Mouse (Mus musculus) limb, embryonic 14.5 days (tissue): ENCODE results near the gene 1600014C23Rik. TPM values are rescaled to one million over a fixed set of nuclear protein-coding genes. Genes with fewer than 3 reads are reported as not detected.

Experiments
- ATAC-seq: fragments of 200-750 bp; cut with Nextera tagmentation; 2 replicates; pipeline ENCODE4 v1.8.0; 2017; ENCODE audit warnings: low read depth, moderate number of reproducible peaks, moderate TSS enrichment; ENCODE audit not compliant: low FRiP score
- DNase-seq: peaks from one replicate; pipeline ENCODE4 v3.0.0-alpha.2; 2015; ENCODE audit warnings: low spot score
- H3K27ac ChIP-seq: fragments of 300-500 bp; sonication (generic); replicated peaks from 2 replicates; pipeline ENCODE4 v1.5.1; 2014; ENCODE audit warnings: low read depth, mild to moderate bottlenecking, low read length, moderate library complexity, mixed read lengths
- H3K27me3 ChIP-seq: fragments of 300-500 bp; sonication (generic); 2 replicates; pipeline ENCODE4 v1.6.1; 2014; ENCODE audit warnings: low read length, mixed read lengths; ENCODE audit not compliant: control insufficient read depth, insufficient read depth
- H3K36me3 ChIP-seq: fragments of 300-500 bp; sonication (generic); 2 replicates; pipeline ENCODE4 v1.6.1; 2014; ENCODE audit warnings: mild to moderate bottlenecking, low read length, moderate library complexity, mixed read lengths; ENCODE audit not compliant: control insufficient read depth, insufficient read depth
- H3K4me1 ChIP-seq: fragments of 300-500 bp; sonication (generic); 2 replicates; pipeline ENCODE4 v1.6.1; 2014; ENCODE audit warnings: antibody characterized with exemption, low read length, mixed read lengths; ENCODE audit not compliant: control insufficient read depth, insufficient read depth
- H3K4me2 ChIP-seq: fragments of 300-500 bp; sonication (generic); replicated peaks from 2 replicates; pipeline ENCODE4 v1.6.1; 2014; ENCODE audit warnings: low read depth, mild to moderate bottlenecking, low read length, moderate library complexity; ENCODE audit not compliant: severe bottlenecking
- H3K4me3 ChIP-seq: fragments of 300-500 bp; sonication (generic); replicated peaks from 2 replicates; pipeline ENCODE4 v1.5.1; 2014; ENCODE audit warnings: low read length
- H3K9ac ChIP-seq: fragments of 300-500 bp; sonication (generic); 2 replicates; pipeline ENCODE4 v1.6.1; 2014; ENCODE audit warnings: mild to moderate bottlenecking, low read depth, low read length, moderate library complexity; ENCODE audit not compliant: severe bottlenecking
- H3K9me3 ChIP-seq: fragments of 300-500 bp; sonication (generic); 2 replicates; pipeline ENCODE4 v1.6.1; 2016; ENCODE audit warnings: low read length; ENCODE audit not compliant: control insufficient read depth
- POLR2A ChIP-seq: fragments of 200-500 bp; IDR thresholded peaks from 2 replicates; pipeline ENCODE4 v1.8.0; 2012; ENCODE audit warnings: inconsistent platforms, mild to moderate bottlenecking, moderate library complexity, borderline replicate concordance; ENCODE audit not compliant: insufficient read depth, insufficient read length; ENCODE audit errors: extremely low read depth
- WGBS: fragments of 180-500 bp; shearing (Covaris S2); extraction: QIAGEN DNeasy Blood & Tissue Kit; methylation state at CpG from one replicate; pipeline ENCODE4 v1.1.7; 2014; 5-methylcytosine and 5-hydroxymethylcytosine counted together
- polyA plus RNA-seq, 2 experiments: library from polyadenylated mRNA; depleted of rRNA in 1 of 2; stranded (reverse) in 1 of 2; unstranded in 1 of 2; fragments of >200 nt; fragmentation: Nextera tagmentation in 1 of 2; extraction: Ambion mirVana in 1 of 2; gene quantifications; 2 replicates each; pipeline versions ENCODE4 v1.2.1 to v1.2.3; 2012 to 2014

Gene 1600014C23Rik
- polyA plus RNA-seq, 2 experiments: 0.15 TPM; not detected in 1

GRCm38 (mm10) chr17:45754186-45754862 is 20.7 kb upstream of the 1600014C23Rik start:
- H3K27me3 ChIP-seq: no peaks in the 10 kb centered on the region
- TF ChIP-seq POLR2A: no peak
- peaks cover 9% of the 10 kb centered on the region for H3K4me1 ChIP-seq
- no peak overlapping the region for H3K4me3 ChIP-seq
- H3K4me2 ChIP-seq: no peak overlapping the region
- H3K9ac ChIP-seq: no peak overlapping the region
- H3K27ac ChIP-seq: no peak overlapping the region
- no peaks in the 10 kb centered on the region for H3K9me3 ChIP-seq
- 86% methylated on average over 13 of the region's 13 CpGs for WGBS
- ATAC-seq: no peak
- H3K36me3 ChIP-seq: no peaks in the 10 kb centered on the region
- DNase-seq: no peak

GRCm38 (mm10) chr17:45752678-45753077 is 19.0 kb upstream of the 1600014C23Rik start:
- WGBS: 22% methylated on average over 11 of the region's 11 CpGs
- ATAC-seq (no peak), DNase-seq (no peak)
- H3K4me2 ChIP-seq: no peak overlapping the region
- H3K4me3 ChIP-seq: no peak overlapping the region
- H3K27ac ChIP-seq: no peak overlapping the region
- TF ChIP-seq POLR2A: no peak
- no peaks in the 10 kb centered on the region for H3K9me3 ChIP-seq
- H3K36me3 ChIP-seq: no peaks in the 10 kb centered on the region
- H3K4me1 ChIP-seq: peaks cover 13% of the 10 kb centered on the region
- H3K9ac ChIP-seq: no peak overlapping the region
- H3K27me3 ChIP-seq: no peaks in the 10 kb centered on the region

- no peak for ATAC-seq
- Histone ChIP-seq H3K4me3 (no peak overlapping the region), H3K27ac (no peak overlapping the region), H3K9me3 (no peaks in the 10 kb centered on the region), H3K36me3 (no peaks in the 10 kb centered on the region), H3K4me2 (no peak overlapping the region), H3K9ac (no peak overlapping the region), H3K27me3 (no peaks in the 10 kb centered on the region), H3K4me1 (peaks cover 12% of the 10 kb centered on the region)
- no peak for TF ChIP-seq POLR2A
- DNase-seq: no peak
- WGBS: 71% methylated on average over 8 of the region's 8 CpGs
Observed at GRCm38 (mm10) chr17:45752053-45752452, 18.4 kb upstream of the 1600014C23Rik start.

- Histone ChIP-seq H3K4me1 (peaks cover 5% of the 10 kb centered on the region; the same call in 1 of the 2 replicates), H3K4me2 (no peak overlapping the region), H3K9ac (no peak overlapping the region), H3K36me3 (no peaks in the 10 kb centered on the region), H3K27ac (no peak overlapping the region), H3K27me3 (no peaks in the 10 kb centered on the region), H3K9me3 (no peaks in the 10 kb centered on the region), H3K4me3 (no peak overlapping the region)
- DNase-seq (no peak), ATAC-seq (no peak)
- WGBS: 95% methylated on average over 1 of the region's 1 CpGs
- TF ChIP-seq POLR2A: no peak
Observed at GRCm38 (mm10) chr17:45751359-45751758, 17.7 kb upstream of the 1600014C23Rik start.

- DNase-seq (no peak), ATAC-seq (no peak)
- peaks cover 4% of the 10 kb centered on the region; the same call in 1 of the 2 replicates for H3K4me1 ChIP-seq
- no peak overlapping the region for H3K4me2 ChIP-seq
- H3K9ac ChIP-seq: no peak overlapping the region
- no peaks in the 10 kb centered on the region for H3K9me3 ChIP-seq
- no peak for TF ChIP-seq POLR2A
- no peak overlapping the region for H3K4me3 ChIP-seq
- 64% methylated on average over 6 of the region's 6 CpGs for WGBS
- no peak overlapping the region for H3K27ac ChIP-seq
- H3K36me3 ChIP-seq: no peaks in the 10 kb centered on the region
- H3K27me3 ChIP-seq: no peaks in the 10 kb centered on the region
Observed at GRCm38 (mm10) chr17:45749100-45749499, 15.5 kb upstream of the 1600014C23Rik start.
